Mouse (Mus musculus): ENCODE measurements at regions not wholly inside any gene's neighbourhood (a gene's known extent, or its start where the extent isn't known, plus 50 kb on each side); places are given as distances from the start of the nearest gene placed in this dataset.

GRCm38 (mm10) chr3:143375527-143376061 is 493.8 kb upstream of the Pkn2 start:
- Histone ChIP-seq H3K27ac (replicated peaks) (no peak overlapping the region), H3K4me1 (no peaks in the 10 kb centered on the region), H3K9ac (no peak overlapping the region), H3K4me2 (replicated peaks) (no peak overlapping the region), H3K36me3 (no peaks in the 10 kb centered on the region), H3K4me3 (replicated peaks) (no peak overlapping the region), H3K27me3 (no peaks in the 10 kb centered on the region), H3K9me3 (replicated peaks) (no peaks in the 10 kb centered on the region)
- ATAC-seq (ENCODE audit: insufficient number of reproducible peaks, low FRiP score, low TSS enrichment, low read depth) = no peak
- WGBS = 28% methylated on average over 10 of the region's 10 CpGs

- Histone ChIP-seq H3K9me3 (replicated peaks) (no peaks in the 10 kb centered on the region), H3K27me3 (no peaks in the 10 kb centered on the region), H3K36me3 (no peaks in the 10 kb centered on the region), H3K4me3 (replicated peaks) (no peak overlapping the region), H3K4me1 (no peaks in the 10 kb centered on the region), H3K27ac (replicated peaks) (no peak overlapping the region), H3K4me2 (replicated peaks) (no peak overlapping the region), H3K9ac (no peak overlapping the region)
- no peak for ATAC-seq (ENCODE audit: insufficient number of reproducible peaks, low FRiP score, low TSS enrichment, low read depth)
- 68% methylated on average over 1 of the region's 1 CpGs for WGBS
Observed at GRCm38 (mm10) chr3:143373501-143373900, 491.7 kb upstream of the Pkn2 start.

- H3K27ac ChIP-seq (replicated peaks) = no peak overlapping the region
Observed at GRCm38 (mm10) chr3:143369002-143369401, 487.2 kb upstream of the Pkn2 start.

GRCm38 (mm10) chr3:143340032-143340431 is 458.2 kb upstream of the Pkn2 start:
- Histone ChIP-seq H3K4me2 (replicated peaks) (no peak overlapping the region), H3K9me3 (replicated peaks) (no peaks in the 10 kb centered on the region), H3K4me3 (replicated peaks) (no peak overlapping the region), H3K9ac (no peak overlapping the region), H3K27ac (replicated peaks) (no peak overlapping the region), H3K36me3 (no peaks in the 10 kb centered on the region), H3K4me1 (no peaks in the 10 kb centered on the region), H3K27me3 (no peaks in the 10 kb centered on the region)
- ATAC-seq (ENCODE audit: insufficient number of reproducible peaks, low FRiP score, low TSS enrichment, low read depth) = no peak
- 73% methylated on average over 7 of the region's 7 CpGs for WGBS

More at GRCm38 (mm10) chr3:143369002-143369401, 487.2 kb upstream of the Pkn2 start:
- Histone ChIP-seq H3K27me3 (no peaks in the 10 kb centered on the region), H3K9me3 (replicated peaks) (no peaks in the 10 kb centered on the region), H3K4me1 (no peaks in the 10 kb centered on the region), H3K9ac (no peak overlapping the region), H3K4me2 (replicated peaks) (no peak overlapping the region), H3K36me3 (no peaks in the 10 kb centered on the region), H3K4me3 (replicated peaks) (no peak overlapping the region)
- no peak for ATAC-seq (ENCODE audit: insufficient number of reproducible peaks, low FRiP score, low TSS enrichment, low read depth)
- 97% methylated on average over 1 of the region's 1 CpGs for WGBS

- Histone ChIP-seq H3K27me3 (no peaks in the 10 kb centered on the region), H3K4me3 (replicated peaks) (no peak overlapping the region), H3K4me2 (replicated peaks) (no peak overlapping the region), H3K9ac (no peak overlapping the region), H3K9me3 (replicated peaks) (no peaks in the 10 kb centered on the region), H3K36me3 (no peaks in the 10 kb centered on the region), H3K27ac (replicated peaks) (no peak overlapping the region), H3K4me1 (no peaks in the 10 kb centered on the region)
- no peak for ATAC-seq (ENCODE audit: insufficient number of reproducible peaks, low FRiP score, low TSS enrichment, low read depth)
- WGBS = 89% methylated on average over 3 of the region's 3 CpGs
Observed at GRCm38 (mm10) chr3:143333339-143333738, 451.5 kb upstream of the Pkn2 start.

GRCm38 (mm10) chr3:143328521-143328920 is 446.7 kb upstream of the Pkn2 start:
- no peak overlapping the region for H3K27ac ChIP-seq (replicated peaks)
- H3K9me3 ChIP-seq (replicated peaks) = no peaks in the 10 kb centered on the region
- H3K9ac ChIP-seq = no peak overlapping the region
- no peaks in the 10 kb centered on the region for H3K36me3 ChIP-seq
- no peak overlapping the region for H3K4me3 ChIP-seq (replicated peaks)
- no peak for ATAC-seq (ENCODE audit: insufficient number of reproducible peaks, low FRiP score, low TSS enrichment, low read depth)
- no peaks in the 10 kb centered on the region for H3K4me1 ChIP-seq
- H3K27me3 ChIP-seq = no peaks in the 10 kb centered on the region
- no peak overlapping the region for H3K4me2 ChIP-seq (replicated peaks)

GRCm38 (mm10) chr3:143327652-143328051 is 445.8 kb upstream of the Pkn2 start:
- Histone ChIP-seq H3K27me3 (no peaks in the 10 kb centered on the region), H3K9ac (no peak overlapping the region), H3K4me1 (no peaks in the 10 kb centered on the region), H3K9me3 (replicated peaks) (no peaks in the 10 kb centered on the region), H3K27ac (replicated peaks) (no peak overlapping the region), H3K4me3 (replicated peaks) (no peak overlapping the region), H3K36me3 (no peaks in the 10 kb centered on the region), H3K4me2 (replicated peaks) (no peak overlapping the region)
- 47% methylated on average over 4 of the region's 4 CpGs for WGBS
- ATAC-seq (ENCODE audit: insufficient number of reproducible peaks, low FRiP score, low TSS enrichment, low read depth) = no peak

GRCm38 (mm10) chr3:143316457-143316856 is 434.7 kb upstream of the Pkn2 start:
- no peak overlapping the region for H3K27ac ChIP-seq (replicated peaks)

GRCm38 (mm10) chr3:143291793-143292192 is 410.0 kb upstream of the Pkn2 start:
- no peaks in the 10 kb centered on the region for H3K4me1 ChIP-seq
- no peak overlapping the region for H3K9ac ChIP-seq
- H3K27me3 ChIP-seq = no peaks in the 10 kb centered on the region
- WGBS = 71% methylated on average over 4 of the region's 4 CpGs
- no peaks in the 10 kb centered on the region for H3K36me3 ChIP-seq
- H3K4me3 ChIP-seq (replicated peaks) = no peak overlapping the region
- no peak for ATAC-seq (ENCODE audit: insufficient number of reproducible peaks, low FRiP score, low TSS enrichment, low read depth)
- no peak overlapping the region for H3K27ac ChIP-seq (replicated peaks)
- H3K9me3 ChIP-seq (replicated peaks) = no peaks in the 10 kb centered on the region
- H3K4me2 ChIP-seq (replicated peaks) = no peak overlapping the region

More at GRCm38 (mm10) chr3:143316457-143316856, 434.7 kb upstream of the Pkn2 start:
- Histone ChIP-seq H3K27me3 (no peaks in the 10 kb centered on the region), H3K9ac (no peak overlapping the region), H3K4me2 (replicated peaks) (no peak overlapping the region), H3K4me1 (no peaks in the 10 kb centered on the region), H3K4me3 (replicated peaks) (no peak overlapping the region), H3K36me3 (no peaks in the 10 kb centered on the region), H3K9me3 (replicated peaks) (no peaks in the 10 kb centered on the region)
- 35% methylated on average over 7 of the region's 7 CpGs for WGBS
- ATAC-seq (ENCODE audit: insufficient number of reproducible peaks, low FRiP score, low TSS enrichment, low read depth) = no peak

GRCm38 (mm10) chr3:143264132-143264531 is 382.3 kb upstream of the Pkn2 start:
- no peak overlapping the region for H3K4me2 ChIP-seq (replicated peaks)

GRCm38 (mm10) chr3:143252643-143253042 is 370.8 kb upstream of the Pkn2 start:
- Histone ChIP-seq H3K27me3 (no peaks in the 10 kb centered on the region), H3K9me3 (replicated peaks) (no peaks in the 10 kb centered on the region), H3K4me3 (replicated peaks) (no peak overlapping the region), H3K27ac (replicated peaks) (no peak overlapping the region), H3K9ac (no peak overlapping the region), H3K36me3 (no peaks in the 10 kb centered on the region), H3K4me1 (no peaks in the 10 kb centered on the region), H3K4me2 (replicated peaks) (no peak overlapping the region)
- 82% methylated on average over 1 of the region's 1 CpGs for WGBS
- no peak for ATAC-seq (ENCODE audit: insufficient number of reproducible peaks, low FRiP score, low TSS enrichment, low read depth)

More at GRCm38 (mm10) chr3:143264132-143264531, 382.3 kb upstream of the Pkn2 start:
- H3K9me3 ChIP-seq (replicated peaks) = no peaks in the 10 kb centered on the region
- H3K27ac ChIP-seq (replicated peaks) = no peak overlapping the region
- H3K36me3 ChIP-seq = no peaks in the 10 kb centered on the region
- no peak for ATAC-seq (ENCODE audit: insufficient number of reproducible peaks, low FRiP score, low TSS enrichment, low read depth)
- WGBS = 91% methylated on average over 6 of the region's 6 CpGs
- H3K27me3 ChIP-seq = no peaks in the 10 kb centered on the region
- no peak overlapping the region for H3K4me3 ChIP-seq (replicated peaks)
- H3K4me1 ChIP-seq = no peaks in the 10 kb centered on the region
- H3K9ac ChIP-seq = no peak overlapping the region

- H3K27me3 ChIP-seq = no peaks in the 10 kb centered on the region
- WGBS = 74% methylated on average over 2 of the region's 2 CpGs
- H3K4me3 ChIP-seq (replicated peaks) = no peak overlapping the region
- H3K4me1 ChIP-seq = no peaks in the 10 kb centered on the region
- H3K9ac ChIP-seq = no peak overlapping the region
- H3K9me3 ChIP-seq (replicated peaks) = no peaks in the 10 kb centered on the region
- no peaks in the 10 kb centered on the region for H3K36me3 ChIP-seq
- H3K4me2 ChIP-seq (replicated peaks) = no peak overlapping the region
- ATAC-seq (ENCODE audit: insufficient number of reproducible peaks, low FRiP score, low TSS enrichment, low read depth) = no peak
- H3K27ac ChIP-seq (replicated peaks) = no peak overlapping the region
Observed at GRCm38 (mm10) chr3:143252008-143252407, 370.2 kb upstream of the Pkn2 start.

Measured in embryonic facial prominence, embryonic 15.5 days (tissue).